Mouse (Mus musculus) forebrain, embryonic 15.5 days (tissue): Measurements from ENCODE around the gene Trim9. TPM values are rescaled to one million over a fixed set of nuclear protein-coding genes. Genes with fewer than 3 reads are reported as not detected.

Experiments
- ATAC-seq: fragments of 200-750 bp; cut with Nextera tagmentation; replicated peaks from 2 replicates; pipeline ENCODE4 v1.8.0; 2017; ENCODE audit warnings: mild to moderate bottlenecking, moderate TSS enrichment, moderate library complexity
- H3K27ac ChIP-seq: fragments of 300-500 bp; sonication (generic); replicated peaks from 2 replicates; pipeline ENCODE4 v1.5.1; 2015; ENCODE audit warnings: mild to moderate bottlenecking, inconsistent platforms
- H3K27me3 ChIP-seq: fragments of 300-500 bp; sonication (generic); 2 replicates; pipeline ENCODE4 v1.6.1; 2015; ENCODE audit warnings: inconsistent platforms
- H3K36me3 ChIP-seq: fragments of 300-500 bp; sonication (generic); 2 replicates; pipeline ENCODE4 v1.6.1; 2015; ENCODE audit warnings: mild to moderate bottlenecking, inconsistent platforms
- H3K4me1 ChIP-seq: fragments of 300-500 bp; sonication (generic); 2 replicates; pipeline ENCODE4 v1.6.1; 2015; ENCODE audit warnings: inconsistent platforms
- H3K4me2 ChIP-seq: fragments of 300-500 bp; sonication (generic); replicated peaks from 2 replicates; pipeline ENCODE4 v1.6.1; 2015; ENCODE audit warnings: mild to moderate bottlenecking, inconsistent platforms
- H3K4me3 ChIP-seq: fragments of 300-500 bp; sonication (generic); 2 replicates; pipeline ENCODE4 v1.5.1; 2015; ENCODE audit warnings: mild to moderate bottlenecking, inconsistent platforms
- H3K9ac ChIP-seq: fragments of 300-500 bp; sonication (generic); replicated peaks from 2 replicates; pipeline ENCODE4 v1.6.1; 2015; ENCODE audit warnings: mild to moderate bottlenecking, inconsistent platforms
- H3K9me3 ChIP-seq: fragments of 300-500 bp; sonication (generic); 2 replicates; pipeline ENCODE4 v1.6.1; 2016; ENCODE audit warnings: inconsistent platforms
- WGBS: fragments of 180-500 bp; shearing (Covaris S2); methylation state at CpG from one replicate; pipeline ENCODE4 v1.1.7; 2015; ENCODE audit warnings: mixed read lengths; 5-methylcytosine and 5-hydroxymethylcytosine counted together
- polyA plus RNA-seq: library from polyadenylated mRNA; unstranded; fragments of >200 nt; fragmentation: Nextera tagmentation; extraction: Ambion mirVana; gene quantifications from 2 replicates; pipeline ENCODE4 v1.2.1, GENCODE M21; 2015

Trim9 gene
- polyA plus RNA-seq, 1 experiment from 2014 or later: 51.8 TPM

- Histone ChIP-seq H3K9ac (no peak overlapping the region), H3K9me3 (no peaks in the 10 kb centered on the region), H3K27ac (no peak overlapping the region), H3K4me3 (no peak overlapping the region), H3K4me1 (peaks cover 4% of the 10 kb centered on the region), H3K27me3 (no peaks in the 10 kb centered on the region), H3K36me3 (no peaks in the 10 kb centered on the region), H3K4me2 (no peak overlapping the region)
- WGBS: 38% methylated on average over 9 of the region's 9 CpGs
- ATAC-seq: no peak; the same call in 1 of the 2 replicates
Observed at GRCm38 (mm10) chr12:70316147-70316546, 31.3 kb downstream of the Trim9 start.

GRCm38 (mm10) chr12:70307881-70308280 is 39.5 kb downstream of the Trim9 start:
- ATAC-seq: no peak

GRCm38 (mm10) chr12:70307062-70307461 is 40.4 kb downstream of the Trim9 start:
- H3K9ac ChIP-seq: no peak overlapping the region
- H3K9me3 ChIP-seq: no peaks in the 10 kb centered on the region
- 88% methylated on average over 5 of the region's 5 CpGs for WGBS
- no peaks in the 10 kb centered on the region for H3K27me3 ChIP-seq
- no peak overlapping the region for H3K4me2 ChIP-seq
- no peak overlapping the region for H3K4me3 ChIP-seq
- peaks cover 23% of the 10 kb centered on the region for H3K4me1 ChIP-seq
- no peaks in the 10 kb centered on the region for H3K36me3 ChIP-seq
- H3K27ac ChIP-seq: no peak overlapping the region
- ATAC-seq: no peak

More at GRCm38 (mm10) chr12:70307881-70308280, 39.5 kb downstream of the Trim9 start:
- H3K9me3 ChIP-seq: no peaks in the 10 kb centered on the region
- no peak overlapping the region for H3K27ac ChIP-seq
- H3K36me3 ChIP-seq: no peaks in the 10 kb centered on the region
- 96% methylated on average over 7 of the region's 7 CpGs for WGBS
- no peaks in the 10 kb centered on the region for H3K27me3 ChIP-seq
- H3K4me2 ChIP-seq: no peak overlapping the region
- no peak overlapping the region for H3K9ac ChIP-seq
- H3K4me3 ChIP-seq: no peak overlapping the region
- H3K4me1 ChIP-seq: peaks cover 17% of the 10 kb centered on the region

- H3K9me3 ChIP-seq: no peaks in the 10 kb centered on the region
- H3K27me3 ChIP-seq: no peaks in the 10 kb centered on the region
- no peaks in the 10 kb centered on the region for H3K36me3 ChIP-seq
- H3K4me2 ChIP-seq: no peak overlapping the region
- peak; percentile 58 for ATAC-seq
- 65% methylated on average over 6 of the region's 6 CpGs for WGBS
- no peak overlapping the region for H3K4me3 ChIP-seq
- peak overlapping the region; percentile 55 for H3K27ac ChIP-seq
- H3K9ac ChIP-seq: no peak overlapping the region
- H3K4me1 ChIP-seq: peaks cover 23% of the 10 kb centered on the region
Observed at GRCm38 (mm10) chr12:70304014-70304413, 43.4 kb downstream of the Trim9 start.

GRCm38 (mm10) chr12:70303525-70303924 is 43.9 kb downstream of the Trim9 start:
- H3K9ac ChIP-seq: no peak overlapping the region
- WGBS: 87% methylated on average over 7 of the region's 7 CpGs
- H3K27me3 ChIP-seq: no peaks in the 10 kb centered on the region
- no peaks in the 10 kb centered on the region for H3K36me3 ChIP-seq
- peak overlapping the region; percentile 55 for H3K27ac ChIP-seq
- peaks cover 23% of the 10 kb centered on the region for H3K4me1 ChIP-seq
- H3K9me3 ChIP-seq: no peaks in the 10 kb centered on the region
- no peak overlapping the region for H3K4me2 ChIP-seq
- no peak for ATAC-seq
- no peak overlapping the region for H3K4me3 ChIP-seq

GRCm38 (mm10) chr12:70302022-70302720 is 45.2 kb downstream of the Trim9 start:
- no peak for ATAC-seq
- Histone ChIP-seq H3K9ac (no peak overlapping the region), H3K4me1 (peaks cover 23% of the 10 kb centered on the region), H3K36me3 (no peaks in the 10 kb centered on the region), H3K27ac (no peak overlapping the region), H3K27me3 (no peaks in the 10 kb centered on the region), H3K9me3 (no peaks in the 10 kb centered on the region), H3K4me3 (no peak overlapping the region), H3K4me2 (no peak overlapping the region)
- WGBS: 65% methylated on average over 5 of the region's 5 CpGs

- 34% methylated on average over 5 of the region's 5 CpGs for WGBS
- Histone ChIP-seq H3K4me1 (0 out of 2 replicates have a peak, but pooled peaks cover 3% of the 10 kb centered on the region), H3K27me3 (no peaks in the 10 kb centered on the region), H3K27ac (no peak overlapping the region), H3K4me2 (no peak overlapping the region), H3K4me3 (no peak overlapping the region), H3K9ac (no peak overlapping the region), H3K36me3 (0 out of 2 replicates have a peak, but pooled peaks cover 2% of the 10 kb centered on the region), H3K9me3 (no peaks in the 10 kb centered on the region)
- peak; percentile 32; the same call in 1 of the 2 replicates for ATAC-seq
Observed at GRCm38 (mm10) chr12:70293927-70294684, 53.3 kb downstream of the Trim9 start.

GRCm38 (mm10) chr12:70293165-70293926 is 54.1 kb downstream of the Trim9 start:
- Histone ChIP-seq H3K27ac (no peak overlapping the region), H3K36me3 (0 out of 2 replicates have a peak, but pooled peaks cover 2% of the 10 kb centered on the region)
- peak; percentile 47 for ATAC-seq

GRCm38 (mm10) chr12:70285521-70285920 is 61.9 kb downstream of the Trim9 start:
- no peaks in the 10 kb centered on the region for H3K9me3 ChIP-seq
- 0 out of 2 replicates have a peak, but pooled peaks cover 5% of the 10 kb centered on the region for H3K36me3 ChIP-seq
- H3K9ac ChIP-seq: no peak overlapping the region
- H3K27me3 ChIP-seq: no peaks in the 10 kb centered on the region
- H3K4me1 ChIP-seq: peaks cover 6% of the 10 kb centered on the region
- H3K4me2 ChIP-seq: no peak overlapping the region
- no peak overlapping the region for H3K4me3 ChIP-seq
- WGBS: 26% methylated on average over 5 of the region's 5 CpGs
- H3K27ac ChIP-seq: no peak overlapping the region
- no peak for ATAC-seq

More at GRCm38 (mm10) chr12:70293165-70293926, 54.1 kb downstream of the Trim9 start:
- 74% methylated on average over 10 of the region's 10 CpGs for WGBS
- H3K9me3 ChIP-seq: no peaks in the 10 kb centered on the region
- no peak overlapping the region for H3K4me2 ChIP-seq
- H3K27me3 ChIP-seq: no peaks in the 10 kb centered on the region
- H3K4me3 ChIP-seq: no peak overlapping the region
- H3K9ac ChIP-seq: no peak overlapping the region
- 0 out of 2 replicates have a peak, but pooled peaks cover 3% of the 10 kb centered on the region for H3K4me1 ChIP-seq

GRCm38 (mm10) chr12:70284979-70285378 is 62.4 kb downstream of the Trim9 start:
- H3K4me2 ChIP-seq: no peak overlapping the region
- no peaks in the 10 kb centered on the region for H3K9me3 ChIP-seq
- H3K9ac ChIP-seq: no peak overlapping the region
- H3K4me1 ChIP-seq: peaks cover 6% of the 10 kb centered on the region
- no peak overlapping the region for H3K4me3 ChIP-seq
- no peak overlapping the region for H3K27ac ChIP-seq
- 85% methylated on average over 7 of the region's 7 CpGs for WGBS
- H3K36me3 ChIP-seq: 0 out of 2 replicates have a peak, but pooled peaks cover 5% of the 10 kb centered on the region
- no peaks in the 10 kb centered on the region for H3K27me3 ChIP-seq
- no peak for ATAC-seq

- WGBS: 86% methylated on average over 10 of the region's 10 CpGs
Observed at GRCm38 (mm10) chr12:70283116-70283731, 64.2 kb downstream of the Trim9 start.

More at GRCm38 (mm10) chr12:70283116-70283731, 64.2 kb downstream of the Trim9 start:
- Histone ChIP-seq H3K9me3 (no peaks in the 10 kb centered on the region), H3K36me3 (0 out of 2 replicates have a peak, but pooled peaks cover 2% of the 10 kb centered on the region), H3K9ac (no peak overlapping the region), H3K4me2 (no peak overlapping the region), H3K27ac (no peak overlapping the region), H3K4me3 (no peak overlapping the region), H3K4me1 (peaks cover 6% of the 10 kb centered on the region), H3K27me3 (no peaks in the 10 kb centered on the region)
- ATAC-seq: no peak
